Mouse (Mus musculus) myocyte (in vitro differentiated cells): ENCODE results near the gene Sept14. TPM values are rescaled to one million over a fixed set of nuclear protein-coding genes. Genes with fewer than 3 reads are reported as not detected.

Source experiments
- H3K27me3 ChIP-seq: one replicate; pipeline ENCODE4 v1.6.1; 2011; ENCODE audit not compliant: control insufficient read depth, insufficient read depth, insufficient read length
- H3K36me3 ChIP-seq: one replicate; pipeline ENCODE4 v1.6.1; 2011; ENCODE audit not compliant: control insufficient read depth, insufficient read depth
- H3K4me2 ChIP-seq: one replicate; pipeline ENCODE4 v1.6.1; 2011; ENCODE audit warnings: low read depth, control low read depth
- H3K4me3 ChIP-seq: one replicate; pipeline ENCODE4 v1.5.1; 2011; ENCODE audit warnings: mild to moderate bottlenecking, control low read depth, moderate library complexity
- H3K79me2 ChIP-seq: one replicate; pipeline ENCODE4 v1.6.1; 2011; ENCODE audit not compliant: control insufficient read depth, insufficient read depth
- H3ac ChIP-seq: one replicate; pipeline ENCODE4 v1.6.1; 2011; ENCODE audit not compliant: control insufficient read depth, insufficient read length
- CEBPB ChIP-seq: IDR thresholded peaks from 2 replicates; pipeline ENCODE4 v1.6.1; 2011; ENCODE audit warnings: mild to moderate bottlenecking, moderate library complexity; ENCODE audit not compliant: poor library complexity, insufficient read depth, severe bottlenecking
- E2F4 ChIP-seq: IDR thresholded peaks from one replicate; pipeline ENCODE4 v1.6.1; 2011; ENCODE audit warnings: mild to moderate bottlenecking, control low read depth, moderate library complexity; ENCODE audit not compliant: insufficient read depth
- MAX ChIP-seq: IDR thresholded peaks from one replicate; pipeline ENCODE4 v1.6.1; 2011; ENCODE audit warnings: low read depth, mild to moderate bottlenecking, control low read depth
- MYOD1 ChIP-seq, 3 experiments: IDR thresholded peaks; one replicate each; pipeline ENCODE4 v1.6.1; 2011; ENCODE audit warnings: control low read depth in 2 of 3, low read depth in 2 of 3, mild to moderate bottlenecking in 2 of 3, moderate library complexity in 1 of 3; ENCODE audit not compliant: insufficient read length in 2 of 3, control insufficient read depth in 1 of 3
- MYOG ChIP-seq, 3 experiments: IDR thresholded peaks; one replicate each; pipeline ENCODE4 v1.6.1; 2011; ENCODE audit warnings: control low read depth in 2 of 3, low read depth in 2 of 3, mild to moderate bottlenecking in 2 of 3; ENCODE audit not compliant: insufficient read length in 2 of 3, control insufficient read depth in 1 of 3, insufficient read depth in 1 of 3
- POLR2A ChIP-seq: IDR thresholded peaks from one replicate; pipeline ENCODE4 v1.6.1; 2011; ENCODE audit warnings: low read depth, mild to moderate bottlenecking, control low read depth, moderate library complexity; ENCODE audit not compliant: insufficient read length
- POLR2AphosphoS2 ChIP-seq: IDR thresholded peaks from one replicate; pipeline ENCODE4 v1.6.1; 2011; ENCODE audit warnings: low read depth, control low read depth; ENCODE audit not compliant: insufficient read length
- REST ChIP-seq: IDR thresholded peaks from one replicate; pipeline ENCODE4 v1.6.1; 2011; ENCODE audit warnings: mild to moderate bottlenecking, control low read depth, moderate library complexity; ENCODE audit not compliant: insufficient read depth, insufficient read length
- SRF ChIP-seq: IDR thresholded peaks from one replicate; pipeline ENCODE4 v1.6.1; 2011; ENCODE audit warnings: low read depth; ENCODE audit not compliant: control insufficient read depth, insufficient read length
- TCF12 ChIP-seq: IDR thresholded peaks from one replicate; pipeline ENCODE4 v1.6.1; 2011; ENCODE audit warnings: mild to moderate bottlenecking, control low read depth; ENCODE audit not compliant: poor library complexity, insufficient read depth, severe bottlenecking
- TCF3 ChIP-seq: IDR thresholded peaks from one replicate; pipeline ENCODE4 v1.6.1; 2011; ENCODE audit warnings: low read depth, control low read depth; ENCODE audit not compliant: insufficient read length
- USF1 ChIP-seq: IDR thresholded peaks from one replicate; pipeline ENCODE4 v1.6.1; 2011; ENCODE audit warnings: low read depth, mild to moderate bottlenecking, control low read depth, moderate library complexity
- polyA plus RNA-seq: library from polyadenylated mRNA; unstranded; fragments of >200 nt; fragmentation: generic; extraction: Trizol; gene quantifications from one replicate; pipeline ENCODE4 v1.2.1, GENCODE M21; 2012; ENCODE audit warnings: missing spikeins

The Sept14 gene
- polyA plus RNA-seq, 1 experiment = 0.10 TPM

GRCm38 (mm10) chr5:129724834-129725773, 16.8 kb upstream of the Sept14 start, which contains the start of gene Nipsnap2:
Nipsnap2 (plus strand) TSS chr5:129725063.
- H3K4me3 ChIP-seq = peak within 1 kb of the TSS; percentile 44
- no peaks in the 10 kb centered on the region for H3K36me3 ChIP-seq
- TF ChIP-seq REST = no peak
- no peak for TF ChIP-seq E2F4
- no peak for TF ChIP-seq CEBPB
- TF ChIP-seq USF1 = no peak
- TF ChIP-seq MYOD1 (IDR thresholded peaks at IDR 0.05; ENCODE audit: control insufficient read depth in 1 of 3, insufficient read length in 2 of 3, low read depth in 2 of 3) = no peak
- no peak for TF ChIP-seq TCF3
- peak in 1 of 3 experiments; percentile 17 for TF ChIP-seq MYOG (IDR thresholded peaks at IDR 0.05; ENCODE audit: control insufficient read depth in 1 of 3, insufficient read depth in 1 of 3, insufficient read length in 2 of 3, low read depth in 2 of 3)
- no peak for TF ChIP-seq TCF12
- TF ChIP-seq POLR2A = peak; percentile 66
- peak; percentile 51 for TF ChIP-seq SRF
- TF ChIP-seq POLR2AphosphoS2 = peak; percentile 56
- no peak for TF ChIP-seq MAX
- peak within 1 kb of the TSS; percentile 78 for H3ac ChIP-seq
- peaks cover 29% of the 10 kb centered on the region for H3K79me2 ChIP-seq
- H3K4me2 ChIP-seq = peak within 1 kb of the TSS; percentile 91
- no peaks in the 10 kb centered on the region for H3K27me3 ChIP-seq

GRCm38 (mm10) chr5:129724268-129724667, 16.0 kb upstream of the Sept14 start:
- TF ChIP-seq TCF12 (no peak), CEBPB (no peak), POLR2A (no peak), E2F4 (no peak), MYOD1 (IDR thresholded peaks at IDR 0.05; ENCODE audit: control insufficient read depth in 1 of 3, insufficient read length in 2 of 3, low read depth in 2 of 3) (no peak), REST (no peak), USF1 (no peak)
- H3K27me3 ChIP-seq = no peaks in the 10 kb centered on the region
- peak overlapping the region; percentile 70 for H3K4me2 ChIP-seq
- H3ac ChIP-seq = peak overlapping the region; percentile 78
- H3K36me3 ChIP-seq = no peaks in the 10 kb centered on the region
- peak overlapping the region; percentile 44 for H3K4me3 ChIP-seq
- peaks cover 29% of the 10 kb centered on the region for H3K79me2 ChIP-seq

- TF ChIP-seq MYOG (IDR thresholded peaks at IDR 0.05; ENCODE audit: control insufficient read depth in 1 of 3, insufficient read depth in 1 of 3, insufficient read length in 2 of 3, low read depth in 2 of 3) (no peak), USF1 (no peak), CEBPB (no peak), REST (no peak), POLR2A (no peak), SRF (no peak), TCF3 (no peak), POLR2AphosphoS2 (no peak), TCF12 (no peak), E2F4 (no peak), MYOD1 (IDR thresholded peaks at IDR 0.05; ENCODE audit: control insufficient read depth in 1 of 3, insufficient read length in 2 of 3, low read depth in 2 of 3) (no peak)
- Histone ChIP-seq H3K4me3 (no peak overlapping the region), H3K4me2 (no peak overlapping the region), H3ac (no peak overlapping the region), H3K79me2 (peaks cover 14% of the 10 kb centered on the region), H3K27me3 (no peaks in the 10 kb centered on the region), H3K36me3 (peaks cover 7% of the 10 kb centered on the region)
Measured at GRCm38 (mm10) chr5:129720176-129720575, 11.9 kb upstream of the Sept14 start.

- TF ChIP-seq REST (no peak), E2F4 (no peak), USF1 (no peak), TCF3 (no peak), CEBPB (no peak), MYOD1 (IDR thresholded peaks at IDR 0.05; ENCODE audit: control insufficient read depth in 1 of 3, insufficient read length in 2 of 3, low read depth in 2 of 3) (no peak), SRF (no peak), POLR2A (no peak), POLR2AphosphoS2 (no peak), MAX (no peak), MYOG (IDR thresholded peaks at IDR 0.05; ENCODE audit: control insufficient read depth in 1 of 3, insufficient read depth in 1 of 3, insufficient read length in 2 of 3, low read depth in 2 of 3) (no peak), TCF12 (no peak)
- H3ac ChIP-seq = no peak overlapping the region
- no peaks in the 10 kb centered on the region for H3K27me3 ChIP-seq
- H3K36me3 ChIP-seq = peaks cover 7% of the 10 kb centered on the region
- peaks cover 10% of the 10 kb centered on the region for H3K79me2 ChIP-seq
- no peak overlapping the region for H3K4me2 ChIP-seq
- no peak overlapping the region for H3K4me3 ChIP-seq
Measured at GRCm38 (mm10) chr5:129717016-129717415, 8.7 kb upstream of the Sept14 start.
